Mouse (Mus musculus) heart, embryonic 14.5 days (tissue): ENCODE measurements at regions not wholly inside any gene's neighbourhood (a gene's known extent, or its start where the extent isn't known, plus 50 kb on each side); places are given as distances from the start of the nearest gene placed in this dataset.
"Not testable (repeated sequence)": the region's sequence is repeated elsewhere in the genome, so short reads cannot be mapped to it uniquely, and the experiment has no call there.

ENCODE experiments used
- ATAC-seq: fragments of 200-750 bp; cut with Nextera tagmentation; 2 replicates; pipeline ENCODE4 v1.8.0; 2017; ENCODE audit warnings: low read depth, moderate TSS enrichment; ENCODE audit not compliant: insufficient number of reproducible peaks, insufficient read depth, low FRiP score
- H3K27ac ChIP-seq, 2 experiments: fragments of 200-500 bp in 1 of 2; fragments of 300-500 bp in 1 of 2; sonication (generic) in 1 of 2; replicated peaks in 1 of 2; 2 replicates each; pipeline ENCODE4 v1.5.1; 2012 to 2014; ENCODE audit warnings: low read depth in 2 of 2, low read length in 2 of 2, control low read depth in 1 of 2, mild to moderate bottlenecking in 1 of 2, mixed read lengths in 1 of 2; ENCODE audit not compliant: control insufficient read depth in 1 of 2, insufficient read depth in 1 of 2
- H3K27me3 ChIP-seq: fragments of 300-500 bp; sonication (generic); 2 replicates; pipeline ENCODE4 v1.6.1; 2014; ENCODE audit warnings: mild to moderate bottlenecking, low read length, control low read depth; ENCODE audit not compliant: control insufficient read depth, insufficient read depth
- H3K36me3 ChIP-seq: fragments of 300-500 bp; sonication (generic); 2 replicates; pipeline ENCODE4 v1.6.1; 2014; ENCODE audit warnings: mild to moderate bottlenecking, control low read depth, low read length, mixed read lengths; ENCODE audit not compliant: control insufficient read depth, insufficient read depth
- H3K4me1 ChIP-seq, 2 experiments: fragments of 200-500 bp in 1 of 2; fragments of 300-500 bp in 1 of 2; sonication (generic) in 1 of 2; 2 replicates each; pipeline ENCODE4 v1.6.1; 2012 to 2014; ENCODE audit warnings: low read length in 2 of 2, control low read depth in 1 of 2, mixed read lengths in 1 of 2; ENCODE audit not compliant: control insufficient read depth in 2 of 2, insufficient read depth in 2 of 2
- H3K4me2 ChIP-seq: fragments of 300-500 bp; sonication (generic); 2 replicates; pipeline ENCODE4 v1.6.1; 2014; ENCODE audit warnings: mild to moderate bottlenecking, low read length
- H3K4me3 ChIP-seq, 2 experiments: fragments of 200-500 bp in 1 of 2; fragments of 300-500 bp in 1 of 2; sonication (generic) in 1 of 2; 2 replicates each; pipeline ENCODE4 v1.5.1; 2012 to 2014; ENCODE audit warnings: low read length in 2 of 2, mild to moderate bottlenecking in 2 of 2, control low read depth in 1 of 2, low read depth in 1 of 2, moderate library complexity in 1 of 2; ENCODE audit not compliant: control insufficient read depth in 1 of 2, insufficient read depth in 1 of 2
- H3K9ac ChIP-seq: fragments of 300-500 bp; sonication (generic); 2 replicates; pipeline ENCODE4 v1.6.1; 2014; ENCODE audit warnings: mild to moderate bottlenecking, low read length
- H3K9me3 ChIP-seq: fragments of 300-500 bp; sonication (generic); 2 replicates; pipeline ENCODE4 v1.6.1; 2016; ENCODE audit warnings: low read length, control low read depth; ENCODE audit not compliant: control insufficient read depth
- WGBS: fragments of 180-500 bp; shearing (Covaris S2); extraction: QIAGEN DNeasy Blood & Tissue Kit; methylation state at CpG from one replicate; pipeline ENCODE4 v1.1.7; 2014; 5-methylcytosine and 5-hydroxymethylcytosine counted together

- Histone ChIP-seq H3K9me3 (no peaks in the 10 kb centered on the region), H3K4me1 (peaks cover 17 to 39% of the 10 kb centered on the region in 2 experiments), H3K4me3 (no peak overlapping the region), H3K27me3 (no peaks in the 10 kb centered on the region), H3K36me3 (no peaks in the 10 kb centered on the region), H3K27ac (no peak overlapping the region), H3K9ac (no peak overlapping the region), H3K4me2 (no peak overlapping the region)
- 70% methylated on average over 6 of the region's 6 CpGs for WGBS
- no peak for ATAC-seq
These were observed 84.3 kb upstream of the Cep85l start for GRCm38 (mm10) chr10:53464006-53464405.

DNA sequence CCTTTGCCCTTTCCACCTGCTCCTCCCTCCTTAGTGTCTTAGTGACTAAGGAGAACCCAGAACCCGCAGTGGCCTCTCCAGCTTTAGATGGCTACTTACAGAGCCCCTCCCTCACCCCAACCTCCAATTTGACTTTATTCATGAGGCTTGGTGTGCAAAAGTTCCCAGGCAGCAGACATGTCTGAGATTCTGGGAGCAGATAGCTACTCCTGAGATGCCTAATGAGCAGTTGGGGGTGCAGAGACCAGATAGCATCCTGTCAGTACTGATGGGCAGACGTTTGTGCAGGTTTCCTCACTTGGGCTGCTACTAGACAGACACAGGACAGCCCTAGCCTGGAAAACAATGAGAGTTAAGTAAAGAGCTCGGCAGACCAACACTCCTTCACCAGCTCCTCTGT lies 83.7 kb upstream of the Cep85l start:
- H3K4me3 ChIP-seq = no peak overlapping the region
- H3K27ac ChIP-seq = no peak overlapping the region
- peaks cover 17 to 39% of the 10 kb centered on the region in 2 experiments for H3K4me1 ChIP-seq
- no peaks in the 10 kb centered on the region for H3K27me3 ChIP-seq
- H3K4me2 ChIP-seq = no peak overlapping the region
- ATAC-seq = no peak
- 40% methylated on average over 3 of the region's 3 CpGs for WGBS
- H3K9ac ChIP-seq = no peak overlapping the region
- no peaks in the 10 kb centered on the region for H3K36me3 ChIP-seq
- H3K9me3 ChIP-seq = no peaks in the 10 kb centered on the region

DNA sequence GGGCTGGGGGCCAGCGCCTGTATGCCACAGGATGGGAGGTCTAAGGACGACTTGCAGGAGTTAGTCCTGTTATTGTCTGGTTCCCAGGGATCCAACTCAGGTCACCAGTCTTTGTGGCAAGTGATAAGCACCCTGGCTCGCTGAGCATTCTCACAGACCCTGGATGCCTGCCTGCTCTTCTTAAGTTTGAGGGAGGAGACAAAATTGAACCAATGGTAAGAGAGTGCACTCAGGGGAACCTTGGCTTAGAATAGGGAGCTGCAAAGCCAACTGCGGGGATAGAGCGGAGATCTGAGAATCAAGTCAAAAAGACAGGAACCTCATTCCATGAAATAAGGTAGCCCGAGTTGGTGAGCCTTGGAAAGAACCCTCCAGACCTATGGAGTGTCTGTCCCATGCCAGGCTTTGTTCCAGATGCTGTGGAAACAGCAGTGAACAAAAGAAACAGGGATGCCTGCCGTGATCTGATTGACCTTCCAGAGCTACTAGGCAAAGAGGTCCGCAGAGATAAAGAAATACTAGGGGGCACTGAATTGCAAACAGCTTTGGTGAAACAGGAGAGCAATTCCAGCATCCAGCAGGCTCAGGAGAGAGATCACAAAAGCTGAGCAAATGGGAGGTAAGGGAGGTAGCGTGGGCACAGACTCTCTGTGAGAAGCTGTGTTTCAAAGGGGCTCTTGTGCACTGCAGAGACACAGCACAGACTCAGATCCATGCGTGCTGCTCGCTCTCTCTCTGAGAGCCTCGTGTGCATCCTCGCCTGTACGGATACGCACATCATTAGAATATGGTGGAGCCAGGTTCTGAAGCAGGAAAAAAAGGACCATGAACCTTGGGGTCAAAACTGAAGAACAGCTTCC lies 82.9 kb upstream of the Cep85l start:
- Histone ChIP-seq H3K27ac (peak overlapping the region; percentile 15 to 28; a peak in 1 of 4 replicates), H3K4me1 (peaks cover 17 to 38% of the 10 kb centered on the region in 2 experiments), H3K4me3 (peak overlapping the region in 1 of 2 experiments; percentile 5; a peak in 2 of 4 replicates), H3K9me3 (no peaks in the 10 kb centered on the region), H3K9ac (peak overlapping the region; percentile 18; the same call in 1 of the 2 replicates), H3K4me2 (peak overlapping the region; percentile 53), H3K36me3 (no peaks in the 10 kb centered on the region), H3K27me3 (no peaks in the 10 kb centered on the region)
- ATAC-seq = peak; percentile 20; the same call in 1 of the 2 replicates
- WGBS = 34% methylated on average over 15 of the region's 15 CpGs

DNA sequence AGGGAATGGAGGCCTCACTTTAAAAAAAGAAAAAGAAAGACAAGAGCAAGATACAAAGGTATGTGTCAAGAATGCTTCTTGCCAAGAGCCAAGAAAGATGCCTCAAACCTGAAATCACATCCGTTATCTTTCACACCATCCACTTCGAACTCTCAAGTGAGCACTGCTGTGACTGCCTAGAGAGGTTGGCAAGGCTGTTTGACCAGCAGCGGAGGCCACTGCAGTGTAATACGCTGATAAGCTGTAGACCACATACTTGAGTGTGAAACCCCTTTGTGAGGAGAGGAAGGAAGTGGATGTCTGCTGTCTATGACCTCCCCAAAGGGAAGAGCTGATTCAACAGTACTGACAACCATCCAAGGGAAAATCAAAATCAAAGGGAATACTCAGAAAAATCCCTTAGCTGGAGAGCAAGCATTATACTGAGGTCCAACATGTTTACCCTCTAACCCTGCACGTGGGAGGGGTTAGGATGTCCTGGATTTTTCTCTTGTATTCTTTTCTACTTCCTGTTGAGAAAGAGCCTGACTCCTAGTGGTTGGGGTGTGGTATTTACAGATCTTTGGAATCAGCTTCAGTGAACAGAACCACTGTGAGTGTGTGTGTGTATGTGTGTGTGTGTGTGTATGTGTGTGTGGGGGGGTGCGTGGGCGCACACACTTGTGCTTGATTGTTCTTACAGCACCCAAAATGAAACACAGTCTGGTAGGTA lies 81.5 kb upstream of the Cep85l start:
- ATAC-seq = no peak
- Histone ChIP-seq H3K9ac (no peak overlapping the region), H3K4me1 (peaks cover 16 to 33% of the 10 kb centered on the region in 2 experiments), H3K27ac (0 out of 4 replicates have a peak overlapping the region, but pooled peaks of 1 of the 2 experiments have one; percentile 6), H3K27me3 (no peaks in the 10 kb centered on the region), H3K4me2 (no peak overlapping the region), H3K36me3 (no peaks in the 10 kb centered on the region), H3K4me3 (no peak overlapping the region), H3K9me3 (no peaks in the 10 kb centered on the region)
- WGBS = 36% methylated on average over 7 of the region's 7 CpGs

DNA sequence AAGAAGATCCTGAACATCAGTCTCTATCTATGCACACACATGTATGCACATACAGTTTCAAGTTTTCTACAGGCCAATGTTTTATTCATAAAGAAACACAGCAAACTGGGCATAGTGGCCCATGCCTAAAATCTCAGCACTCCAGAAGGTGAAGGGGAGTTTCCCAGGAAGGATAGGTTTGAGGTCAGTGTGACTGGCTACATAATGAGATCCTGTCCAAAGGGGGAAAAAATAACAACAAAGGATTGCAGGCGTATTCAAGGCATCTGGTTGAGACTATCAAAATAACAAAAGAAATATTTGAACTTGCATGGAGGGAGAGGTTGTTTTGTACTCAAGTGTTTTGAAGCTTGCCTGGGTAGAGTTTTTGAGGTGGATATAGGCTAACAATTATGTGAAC lies 80.0 kb upstream of the Cep85l start:
- not testable (repeated sequence) for ATAC-seq, H3K4me2 ChIP-seq, H3K4me3 ChIP-seq, H3K36me3 ChIP-seq, H3K9me3 ChIP-seq, H3K27me3 ChIP-seq, H3K27ac ChIP-seq, H3K9ac ChIP-seq
- H3K4me1 ChIP-seq = peaks cover 16 to 31% of the 10 kb centered on the region in 2 experiments
- WGBS = 64% methylated on average over 1 of the region's 1 CpGs

GRCm38 (mm10) chr10:53456027-53456713 lies 76.4 kb upstream of the Cep85l start:
- Histone ChIP-seq H3K4me3 (no peak overlapping the region), H3K36me3 (no peaks in the 10 kb centered on the region), H3K27ac (no peak overlapping the region), H3K27me3 (no peaks in the 10 kb centered on the region), H3K9ac (no peak overlapping the region), H3K9me3 (no peaks in the 10 kb centered on the region), H3K4me1 (peaks cover 2 to 4% of the 10 kb centered on the region in 2 experiments; a peak in 3 of 4 replicates), H3K4me2 (no peak overlapping the region)
- WGBS = 43% methylated on average over 4 of the region's 4 CpGs
- ATAC-seq = no peak

- ATAC-seq = peak; percentile 68
- Histone ChIP-seq H3K4me1 (peaks cover 2 to 16% of the 10 kb centered on the region in 2 experiments; a peak in 2 of 4 replicates), H3K27ac (peak overlapping the region in 1 of 2 experiments; percentile 35; a peak in 2 of 4 replicates), H3K9ac (no peak overlapping the region), H3K27me3 (no peaks in the 10 kb centered on the region), H3K4me2 (0 out of 2 replicates have a peak overlapping the region, but pooled peaks have one; percentile 5), H3K9me3 (peaks cover 3% of the 10 kb centered on the region; the same call in 1 of the 2 replicates), H3K4me3 (no peak overlapping the region), H3K36me3 (no peaks in the 10 kb centered on the region)
- WGBS = 10% methylated on average over 3 of the region's 3 CpGs
These were observed 65.0 kb upstream of the Cep85l start for GRCm38 (mm10) chr10:53444789-53445188.
